Mouse (Mus musculus): ENCODE measurements around the gene Irs1.

GRCm38 (mm10) chr1:82261053-82261618, 30.1 kb downstream of the Irs1 start:
- TF ChIP-seq POLR2A (IDR thresholded peaks at IDR 0.05; ENCODE audit: insufficient read length, low read depth) (no peak), POLR2AphosphoS2 (IDR thresholded peaks at IDR 0.05; ENCODE audit: insufficient read length, low read depth) (no peak), CEBPB (IDR thresholded peaks at IDR 0.05; ENCODE audit: insufficient read depth, poor library complexity, severe bottlenecking) (no peak), E2F4 (IDR thresholded peaks at IDR 0.05; ENCODE audit: insufficient read depth) (no peak), SRF (IDR thresholded peaks at IDR 0.05; ENCODE audit: control insufficient read depth, insufficient read length, low read depth) (no peak), USF1 (IDR thresholded peaks at IDR 0.05; ENCODE audit: low read depth) (no peak), MYOD1 (IDR thresholded peaks at IDR 0.05; ENCODE audit: control insufficient read depth in 1 of 3, insufficient read length in 2 of 3, low read depth in 2 of 3) (no peak), MYOG (IDR thresholded peaks at IDR 0.05; ENCODE audit: control insufficient read depth in 1 of 3, insufficient read depth in 1 of 3, insufficient read length in 2 of 3, low read depth in 2 of 3) (no peak), TCF12 (IDR thresholded peaks at IDR 0.05; ENCODE audit: insufficient read depth, poor library complexity, severe bottlenecking) (no peak), MAX (IDR thresholded peaks at IDR 0.05; ENCODE audit: low read depth) (no peak)

Data from myocyte (in vitro differentiated cells).